Mouse (Mus musculus): ENCODE data around the gene Pde12.
A peak's percentile ranks its signal among the peaks of the same experiment; 100 is the strongest.

The Pde12 gene

DNA sequence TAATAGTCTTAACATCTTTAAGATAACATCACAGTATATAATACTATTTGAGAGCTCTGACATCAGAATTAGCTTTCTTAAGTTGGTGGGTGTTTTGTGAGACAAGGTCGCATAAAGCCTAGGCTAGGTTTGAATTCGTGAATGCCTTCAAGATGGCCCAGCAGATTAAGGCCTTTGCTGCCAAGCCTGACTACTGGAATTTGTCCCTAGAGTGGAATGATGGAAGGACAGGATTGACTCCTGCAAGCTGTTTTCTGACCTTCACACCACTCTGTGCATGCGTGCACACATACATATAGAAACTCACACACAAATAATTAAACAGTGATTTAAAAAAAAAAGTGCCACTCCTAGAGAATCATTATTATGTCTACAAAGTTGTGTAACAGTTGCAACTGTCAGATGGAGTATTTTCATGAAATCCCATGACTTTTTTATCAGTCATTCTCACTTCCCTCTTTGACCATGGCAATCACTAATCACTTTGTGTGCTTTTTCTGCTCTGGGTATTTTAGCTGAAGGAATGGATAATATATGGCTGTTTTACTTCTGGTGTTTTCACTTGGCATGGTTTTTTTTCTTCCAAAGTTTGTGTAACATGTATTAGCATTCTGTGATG is 26.6 kb downstream of the Pde12 start:
- DNase-seq, result no peak

DNA sequence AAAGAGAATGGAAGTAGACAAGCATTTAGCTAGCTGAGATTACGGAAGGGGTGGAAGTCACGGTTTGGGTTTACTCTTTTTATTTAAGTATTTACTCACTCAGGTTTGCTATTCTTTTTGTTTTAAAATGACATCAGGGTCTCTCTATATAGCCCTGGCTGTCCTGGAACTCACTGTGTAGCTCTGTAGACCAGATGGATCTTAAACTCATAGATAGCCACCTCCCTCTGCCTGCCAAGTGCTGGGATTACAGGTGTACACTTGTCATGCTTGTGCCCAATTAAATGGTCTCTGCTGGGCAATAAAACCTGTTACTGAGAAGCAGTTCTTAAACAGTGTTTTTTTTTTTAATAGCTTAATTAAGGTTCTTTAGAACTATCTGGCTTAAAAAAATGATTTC is 29.7 kb downstream of the Pde12 start:
- peak; percentile 41 for DNase-seq

DNA sequence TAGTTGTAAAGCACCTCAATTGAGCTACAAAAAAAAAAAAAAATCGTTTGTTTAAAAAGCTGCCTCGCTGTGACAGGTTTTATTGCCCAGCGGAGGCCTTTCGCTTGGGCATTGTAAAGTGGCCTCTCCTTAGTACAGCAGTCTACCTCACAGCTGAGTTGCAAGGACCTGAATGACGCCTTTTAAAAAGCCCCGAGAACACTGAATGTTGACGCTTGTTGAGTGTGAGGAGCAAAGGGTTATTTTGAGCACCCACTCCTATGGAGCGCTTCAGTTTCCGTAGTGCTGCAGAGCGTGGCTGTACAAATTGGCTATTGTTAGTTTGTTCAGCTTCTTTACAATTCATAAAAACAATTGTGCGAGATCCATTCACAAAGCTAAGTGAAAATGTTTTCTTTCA is 30.4 kb downstream of the Pde12 start:
- DNase-seq, result no peak

DNA sequence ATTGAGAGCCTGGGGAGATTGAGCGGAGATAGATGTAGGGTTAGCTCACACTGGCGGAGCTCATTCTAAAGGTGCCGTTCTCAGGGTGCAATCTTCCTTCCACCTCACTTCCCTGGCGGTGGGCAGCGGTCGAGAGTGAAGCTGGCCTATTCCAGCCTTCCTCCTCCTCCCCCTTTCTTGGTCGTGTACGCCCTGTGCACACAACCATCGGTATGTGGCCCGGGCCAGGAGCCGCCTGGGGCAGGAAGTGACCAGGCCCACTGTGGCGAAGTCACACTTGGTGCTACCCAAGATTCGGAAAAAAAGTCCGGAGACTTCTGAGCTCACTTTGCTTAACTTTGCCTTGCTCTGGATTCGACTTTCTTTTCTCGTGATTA is 31.0 kb downstream of the Pde12 start:
- peak; percentile 78 for DNase-seq

DNA sequence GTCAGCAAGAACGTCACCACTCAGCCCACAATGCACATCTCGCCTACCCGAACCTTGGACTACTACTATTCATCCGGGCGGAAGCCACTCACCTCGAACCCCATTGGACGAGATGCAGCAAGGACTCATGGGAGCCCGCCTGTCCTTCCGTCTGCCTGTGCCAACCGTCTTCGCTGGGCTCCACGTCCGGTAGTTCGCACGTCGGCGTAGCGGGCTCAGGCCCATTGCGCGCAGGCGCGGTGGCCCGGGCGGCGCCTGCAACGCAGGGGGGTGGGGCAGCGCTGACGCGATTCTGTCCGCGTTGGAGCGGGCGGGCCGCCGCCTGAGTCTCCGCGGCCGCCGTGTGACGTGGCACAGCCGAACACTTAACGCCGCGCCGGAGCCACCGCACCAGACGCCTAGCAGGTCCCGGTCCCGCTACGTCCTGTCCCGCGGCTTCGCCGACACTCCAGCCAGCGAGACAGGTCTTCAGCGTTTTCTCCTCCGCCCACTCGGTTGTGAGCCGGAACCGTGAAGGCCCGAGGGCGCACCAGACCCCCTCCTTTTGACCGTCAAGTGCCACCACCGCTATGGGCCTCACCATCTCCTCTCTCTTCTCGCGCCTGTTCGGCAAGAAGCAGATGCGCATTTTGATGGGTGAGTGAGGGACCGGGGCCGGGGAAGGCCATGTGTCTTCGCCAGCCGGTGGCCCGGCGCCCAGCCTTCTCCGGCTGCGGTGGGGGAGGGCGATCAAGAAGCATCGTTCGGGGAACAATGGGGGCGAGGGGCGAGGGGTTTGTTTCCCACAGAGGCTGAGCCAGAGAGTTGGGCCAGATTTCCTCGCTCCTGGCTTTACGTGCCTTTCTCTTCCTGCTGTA is 31.6 kb downstream of the Pde12 start, which contains the start of gene Arf4:
Gene Arf4, plus strand, starts transcription at position 224 of the 857 bp plus-strand sequence.
- peak; percentile 98 for DNase-seq

DNA sequence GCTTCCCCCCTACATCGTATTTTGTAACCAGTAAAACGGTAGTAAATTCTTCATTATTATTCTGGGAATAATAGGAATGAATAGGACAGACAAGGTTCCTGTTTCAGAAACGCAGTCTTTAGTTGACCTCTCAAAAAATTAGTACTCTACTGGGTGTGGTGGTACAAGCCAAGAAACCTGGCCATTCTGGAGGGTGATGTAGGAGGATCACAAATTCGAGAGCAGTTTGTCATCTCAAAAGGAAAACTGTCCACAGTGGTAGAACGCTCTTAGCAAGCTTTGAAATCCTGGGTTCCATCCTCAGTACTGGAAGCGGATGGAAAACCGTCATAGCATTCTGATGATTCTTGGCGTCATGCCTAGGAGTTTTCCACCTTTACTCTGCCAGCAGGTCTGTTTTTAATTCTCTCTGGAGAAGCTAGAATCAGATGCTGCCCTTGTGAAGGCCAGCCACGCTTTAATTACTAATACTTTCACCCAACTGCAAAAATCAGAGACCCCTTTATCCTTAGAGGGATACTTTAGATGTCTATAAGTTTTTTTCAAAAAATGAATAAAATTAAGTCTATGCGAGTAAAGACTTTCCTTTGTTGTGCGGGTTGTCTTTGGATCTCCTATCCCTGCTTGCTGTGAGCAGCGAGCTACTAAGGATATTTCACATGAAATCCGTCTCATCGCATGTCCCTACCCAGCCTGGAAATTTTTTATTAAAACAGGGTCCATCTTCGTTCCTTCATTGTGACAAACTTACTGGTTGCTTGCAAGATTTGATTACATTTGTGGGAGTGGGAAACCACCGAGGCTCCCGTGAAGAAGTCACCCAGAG is 32.4 kb downstream of the Pde12 start:
- DNase-seq, result peak; percentile 32

DNA sequence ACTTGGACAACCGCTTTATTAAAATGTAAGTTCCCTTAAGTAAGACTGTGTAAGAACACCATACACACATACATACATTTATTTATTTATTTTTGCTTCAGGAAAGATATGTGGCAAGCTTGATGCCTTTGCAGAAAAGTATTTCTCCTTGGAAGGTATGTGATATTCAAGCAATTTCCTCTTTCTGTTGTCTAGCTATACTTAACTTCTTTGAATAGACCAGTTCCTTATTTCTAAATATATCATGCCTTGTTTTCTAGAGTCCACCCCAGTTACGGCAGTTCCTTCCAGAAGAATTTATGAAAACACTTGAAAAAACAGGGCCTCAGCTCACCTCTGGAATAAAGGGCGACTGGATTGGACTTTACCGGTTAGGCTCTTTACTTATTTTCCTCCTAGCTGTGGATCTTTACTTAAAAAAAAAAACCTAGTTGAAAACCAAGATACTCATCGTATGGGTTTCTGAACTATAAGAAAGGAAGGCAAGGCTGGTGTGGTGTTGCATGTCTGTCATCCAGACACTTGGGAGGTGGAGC is 43.0 kb downstream of the Pde12 start:
- DNase-seq, result no peak

DNA sequence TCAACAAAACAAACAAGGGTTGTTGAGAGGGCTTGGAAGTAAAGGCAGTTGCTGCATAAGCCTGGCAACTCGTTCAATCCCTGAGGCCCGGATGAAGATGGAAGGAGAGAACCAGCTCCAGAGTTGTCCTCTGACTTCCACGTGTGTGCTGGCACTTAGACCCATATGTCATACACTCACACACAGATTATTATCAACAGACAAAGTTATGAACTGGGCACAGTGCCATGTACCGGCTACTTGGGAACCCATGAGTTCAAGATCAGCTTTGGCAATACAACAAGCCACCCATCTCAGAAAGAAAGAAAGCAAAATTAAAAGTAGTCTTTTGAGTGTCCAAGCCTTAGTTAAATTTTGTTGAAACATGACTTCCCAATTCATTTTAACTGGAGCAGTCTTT is 44.4 kb downstream of the Pde12 start:
- DNase-seq, result no peak

DNA sequence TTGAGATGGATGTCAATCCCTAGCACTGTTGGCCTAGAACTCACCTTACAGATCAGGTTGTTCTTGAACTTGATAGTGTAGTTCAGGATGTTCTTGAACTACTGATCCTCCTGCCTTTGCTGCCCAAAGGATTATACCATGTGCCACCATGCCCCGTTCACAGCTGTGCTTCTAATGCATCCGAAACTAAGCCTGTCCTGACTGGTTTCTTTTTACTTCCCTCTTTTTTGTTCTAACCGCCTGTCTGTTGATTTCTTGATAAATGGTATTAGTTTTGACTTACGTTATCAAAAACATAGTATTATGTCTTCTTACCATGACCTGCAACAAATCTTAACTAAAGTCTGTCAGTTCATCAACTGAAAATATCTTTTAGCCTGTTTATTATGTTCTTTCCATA is 59.0 kb downstream of the Pde12 start:
- no peak for DNase-seq
